Mouse (Mus musculus): ENCODE measurements around the gene Kctd12b. TPM values are rescaled to one million over a fixed set of nuclear protein-coding genes. Genes with fewer than 3 reads are reported as not detected.
"Not testable (repeated sequence)": the region's sequence is repeated elsewhere in the genome, so short reads cannot be mapped to it uniquely, and the experiment has no call there.

Gene Kctd12b
- total RNA-seq (2021), result 1 to 10 TPM; 5.1 to 7.1 TPM
- long read RNA-seq, experiment 1, result 0 reads
- long read RNA-seq, experiment 2, full-length matches to known transcripts, result 1 of 1 reads
- long read RNA-seq, experiment 2, partial matches to known transcripts, result 0 of 1 reads
- long read RNA-seq, experiment 2, other reads (novel, unspliced or antisense), result 0 of 1 reads

GRCm38 (mm10) chrX:153695782-153696395 is at the start of gene Kctd12b:
Kctd12b (minus strand) TSS chrX:153696391.
- peak in 1 of 2 experiments; percentile 3 for DNase-seq (ENCODE audit: low spot score in 2 of 2)

- no peak for DNase-seq (ENCODE audit: low spot score in 2 of 2)
Observed at GRCm38 (mm10) chrX:153742493-153742892, 46.3 kb upstream of the Kctd12b start.

GRCm38 (mm10) chrX:153735697-153736096 is 39.5 kb upstream of the Kctd12b start:
- no peak for DNase-seq (ENCODE audit: low spot score in 2 of 2)

- DNase-seq (ENCODE audit: low spot score in 2 of 2), result no peak
Observed at GRCm38 (mm10) chrX:153724400-153724799, 28.2 kb upstream of the Kctd12b start.

GRCm38 (mm10) chrX:153723110-153723916 is 27.1 kb upstream of the Kctd12b start, which contains the start of gene Nbdy:
Nbdy (plus strand) TSS chrX:153723590.
- DNase-seq (ENCODE audit: low spot score in 2 of 2), result peak; percentile 24 to 38

GRCm38 (mm10) chrX:153719602-153720001 is 23.4 kb upstream of the Kctd12b start:
- no peak for DNase-seq (ENCODE audit: low spot score in 2 of 2)

- no peak for DNase-seq (ENCODE audit: low spot score in 2 of 2)
Observed at GRCm38 (mm10) chrX:153716716-153717115, 20.5 kb upstream of the Kctd12b start.

- no peak for DNase-seq (ENCODE audit: low spot score in 2 of 2)
Observed at GRCm38 (mm10) chrX:153707735-153708134, 11.5 kb upstream of the Kctd12b start.

GRCm38 (mm10) chrX:153700463-153700862 is 4.3 kb upstream of the Kctd12b start:
- no peak for DNase-seq (ENCODE audit: low spot score in 2 of 2)

- DNase-seq (ENCODE audit: low spot score in 2 of 2), result not testable (repeated sequence)
Observed at GRCm38 (mm10) chrX:153668233-153668632, 28.0 kb downstream of the Kctd12b start.

GRCm38 (mm10) chrX:153664903-153665302 is 31.3 kb downstream of the Kctd12b start:
- DNase-seq (ENCODE audit: low spot score in 2 of 2), result no peak

- no peak for DNase-seq (ENCODE audit: low spot score in 2 of 2)
Observed at GRCm38 (mm10) chrX:153656949-153657348, 39.2 kb downstream of the Kctd12b start.

- DNase-seq (ENCODE audit: low spot score in 2 of 2), result no peak
Observed at GRCm38 (mm10) chrX:153640615-153641014, 55.6 kb downstream of the Kctd12b start.

GRCm38 (mm10) chrX:153636247-153636646 is 59.9 kb downstream of the Kctd12b start:
- no peak for DNase-seq (ENCODE audit: low spot score in 2 of 2)

Other genes starting within 250 kb of the Kctd12b start
- 10 to 100 TPM; 42.6 to 73.5 TPM for gene Ubqln2, start 198.2 kb downstream of the Kctd12b start, total RNA-seq (2021)
- gene Cypt3, start 137.8 kb downstream of the Kctd12b start, total RNA-seq (2021), result not detected
- 10 to 100 TPM; 47.5 to 62.3 TPM for gene Nbdy, start 27.2 kb upstream of the Kctd12b start, total RNA-seq (2021)
- under 1 TPM; 0.42 to 0.89 TPM for gene Spin2c, start 135.8 kb upstream of the Kctd12b start, total RNA-seq (2021)

All from adrenal gland, adult 18-20 months (tissue).